Mouse (Mus musculus): ENCODE data around the gene H1f0. TPM values are rescaled to one million over a fixed set of nuclear protein-coding genes. Genes with fewer than 3 reads are reported as not detected.

Gene H1f0
- polyA plus RNA-seq, 1 experiment from 2014 or later: 74.8 TPM

- Histone ChIP-seq H3K4me3 (replicated peaks; ENCODE audit: low read length) (peak within 1 kb of the TSS; percentile 46), H3K27ac (peak within 1 kb of the TSS; percentile 26; the same call in 1 of the 2 replicates), H3K4me1 (replicated peaks; ENCODE audit: control insufficient read depth, insufficient read depth, low read length) (peaks cover 15% of the 10 kb centered on the region), H3K27me3 (ENCODE audit: control insufficient read depth, insufficient read depth, low read length) (peaks cover 35% of the 10 kb centered on the region), H3K36me3 (replicated peaks; ENCODE audit: control insufficient read depth, insufficient read depth) (peaks cover 5% of the 10 kb centered on the region; the same call in 1 of the 2 replicates), H3K4me2 (replicated peaks) (peak within 1 kb of the TSS; percentile 77), H3K9me3 (ENCODE audit: control insufficient read depth, low read length) (no peaks in the 10 kb centered on the region), H3K9ac (peak within 1 kb of the TSS; percentile 58)
- DNase-seq (ENCODE audit: low spot score) (no peak), ATAC-seq (ENCODE audit: low FRiP score) (no peak)
- WGBS: 79% methylated on average over 6 of the region's 6 CpGs
These were observed 13.3 kb downstream of the H1f0 start, which contains the start of gene Galr3 for GRCm38 (mm10) chr15:79041585-79041984. Gene Galr3 (plus strand): TSS chr15:79041885.

- Histone ChIP-seq H3K27ac (peak overlapping the region; percentile 26; the same call in 1 of the 2 replicates), H3K9ac (peak overlapping the region; percentile 58), H3K27me3 (ENCODE audit: control insufficient read depth, insufficient read depth, low read length) (peaks cover 35% of the 10 kb centered on the region), H3K4me1 (replicated peaks; ENCODE audit: control insufficient read depth, insufficient read depth, low read length) (peaks cover 15% of the 10 kb centered on the region), H3K4me3 (replicated peaks; ENCODE audit: low read length) (peak overlapping the region; percentile 46), H3K36me3 (replicated peaks; ENCODE audit: control insufficient read depth, insufficient read depth) (no peaks in the 10 kb centered on the region), H3K4me2 (replicated peaks) (peak overlapping the region; percentile 77), H3K9me3 (ENCODE audit: control insufficient read depth, low read length) (no peaks in the 10 kb centered on the region)
- DNase-seq (ENCODE audit: low spot score) (no peak), ATAC-seq (ENCODE audit: low FRiP score) (peak; percentile 50; the same call in 1 of the 2 replicates)
- WGBS: under 1% methylated on average over 97 of the region's 105 CpGs
These were observed 14.7 kb downstream of the H1f0 start for GRCm38 (mm10) chr15:79042721-79043491.

- no peak overlapping the region for H3K27ac ChIP-seq
- no peak overlapping the region for H3K9ac ChIP-seq
- no peak for ATAC-seq (ENCODE audit: low FRiP score)
- peaks cover 35% of the 10 kb centered on the region for H3K27me3 ChIP-seq (ENCODE audit: control insufficient read depth, insufficient read depth, low read length)
- WGBS: 9% methylated on average over 4 of the region's 4 CpGs
- H3K36me3 ChIP-seq (replicated peaks; ENCODE audit: control insufficient read depth, insufficient read depth): no peaks in the 10 kb centered on the region
- H3K9me3 ChIP-seq (ENCODE audit: control insufficient read depth, low read length): no peaks in the 10 kb centered on the region
- H3K4me3 ChIP-seq (replicated peaks; ENCODE audit: low read length): no peak overlapping the region
- no peak overlapping the region for H3K4me2 ChIP-seq (replicated peaks)
- peaks cover 15% of the 10 kb centered on the region for H3K4me1 ChIP-seq (replicated peaks; ENCODE audit: control insufficient read depth, insufficient read depth, low read length)
- no peak for DNase-seq (ENCODE audit: low spot score)
These were observed 16.6 kb downstream of the H1f0 start for GRCm38 (mm10) chr15:79044837-79045236.

DNA sequence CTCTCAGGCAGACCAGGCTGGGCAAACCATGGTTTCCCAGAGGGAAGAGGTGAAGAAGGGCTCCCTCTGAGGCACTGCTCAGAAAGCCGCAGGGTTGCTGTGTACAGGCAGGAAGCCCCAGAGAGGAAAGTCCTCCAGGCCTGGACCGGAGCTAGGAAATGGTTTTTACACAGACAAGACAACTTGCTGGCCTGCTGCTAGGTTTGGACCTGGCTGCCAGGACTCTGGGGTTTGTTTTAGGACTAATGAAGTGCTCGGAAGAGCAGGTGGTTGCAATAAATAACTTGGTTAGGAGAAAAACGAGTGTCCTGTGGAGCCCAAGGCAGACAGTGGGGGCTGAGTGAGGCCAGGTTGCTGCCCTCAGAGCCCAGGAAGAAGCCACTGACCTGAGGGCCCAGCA is 19.9 kb downstream of the H1f0 start:
- peaks cover 15% of the 10 kb centered on the region for H3K36me3 ChIP-seq (replicated peaks; ENCODE audit: control insufficient read depth, insufficient read depth)
- no peak overlapping the region for H3K4me3 ChIP-seq (replicated peaks; ENCODE audit: low read length)
- H3K27me3 ChIP-seq (ENCODE audit: control insufficient read depth, insufficient read depth, low read length): peaks cover 7% of the 10 kb centered on the region
- peaks cover 14% of the 10 kb centered on the region; the same call in 1 of the 2 replicates for H3K4me1 ChIP-seq (replicated peaks; ENCODE audit: control insufficient read depth, insufficient read depth, low read length)
- ATAC-seq (ENCODE audit: low FRiP score): no peak
- WGBS: 77% methylated on average over 4 of the region's 4 CpGs
- no peak for DNase-seq (ENCODE audit: low spot score)
- no peak overlapping the region for H3K9ac ChIP-seq
- no peak overlapping the region for H3K27ac ChIP-seq
- no peak overlapping the region for H3K4me2 ChIP-seq (replicated peaks)
- no peaks in the 10 kb centered on the region for H3K9me3 ChIP-seq (ENCODE audit: control insufficient read depth, low read length)

DNA sequence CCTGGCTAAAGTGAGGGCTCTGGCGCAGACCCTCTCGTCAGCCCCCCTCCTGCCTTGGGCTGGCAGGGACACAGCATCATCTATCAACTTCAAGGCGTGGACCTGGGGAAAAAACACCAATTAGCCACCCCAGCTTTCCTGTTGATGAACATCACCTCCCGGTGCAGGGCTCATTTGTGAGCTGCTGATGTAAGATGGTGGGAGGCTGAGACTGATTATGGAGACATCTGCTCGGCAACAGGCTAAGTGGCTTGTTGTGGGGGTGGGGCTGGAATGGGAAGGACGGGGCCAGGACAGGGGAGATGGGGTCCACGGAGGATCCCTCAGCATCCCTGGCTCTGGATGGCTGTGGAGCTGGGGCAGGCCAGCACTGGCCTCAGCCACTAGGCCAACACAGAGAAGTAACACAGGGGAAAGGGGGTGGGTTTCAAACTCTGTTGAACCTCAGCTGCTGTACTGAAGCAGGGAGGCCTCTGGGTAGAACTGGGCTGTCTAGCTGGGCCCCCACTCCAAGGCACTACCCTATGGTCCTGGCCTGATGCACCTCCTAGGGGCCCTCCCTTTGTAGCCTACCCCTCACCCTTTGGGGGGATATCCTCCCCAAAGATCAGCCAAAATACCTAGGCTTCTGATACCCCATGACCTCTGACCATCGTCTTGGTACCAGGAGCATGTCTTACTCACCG is 22.1 kb downstream of the H1f0 start:
- ATAC-seq (ENCODE audit: low FRiP score) (peak; percentile 39), DNase-seq (ENCODE audit: low spot score) (no peak)
- Histone ChIP-seq H3K9me3 (ENCODE audit: control insufficient read depth, low read length) (no peaks in the 10 kb centered on the region), H3K36me3 (replicated peaks; ENCODE audit: control insufficient read depth, insufficient read depth) (peaks cover 36% of the 10 kb centered on the region), H3K9ac (no peak overlapping the region; the same call in 1 of the 2 replicates), H3K4me2 (replicated peaks) (no peak overlapping the region), H3K4me1 (replicated peaks; ENCODE audit: control insufficient read depth, insufficient read depth, low read length) (0 out of 2 replicates have a peak, but pooled peaks cover 5% of the 10 kb centered on the region), H3K27me3 (ENCODE audit: control insufficient read depth, insufficient read depth, low read length) (no peaks in the 10 kb centered on the region), H3K4me3 (replicated peaks; ENCODE audit: low read length) (no peak overlapping the region), H3K27ac (no peak overlapping the region)
- WGBS: 40% methylated on average over 9 of the region's 9 CpGs

GRCm38 (mm10) chr15:79050964-79051363 is 22.7 kb downstream of the H1f0 start:
- H3K9ac ChIP-seq: no peak overlapping the region
- WGBS: 92% methylated on average over 2 of the region's 2 CpGs
- H3K4me3 ChIP-seq (replicated peaks; ENCODE audit: low read length): no peak overlapping the region
- peaks cover 43% of the 10 kb centered on the region for H3K36me3 ChIP-seq (replicated peaks; ENCODE audit: control insufficient read depth, insufficient read depth)
- H3K4me1 ChIP-seq (replicated peaks; ENCODE audit: control insufficient read depth, insufficient read depth, low read length): 0 out of 2 replicates have a peak, but pooled peaks cover 5% of the 10 kb centered on the region
- no peak overlapping the region for H3K27ac ChIP-seq
- H3K9me3 ChIP-seq (ENCODE audit: control insufficient read depth, low read length): no peaks in the 10 kb centered on the region
- no peaks in the 10 kb centered on the region for H3K27me3 ChIP-seq (ENCODE audit: control insufficient read depth, insufficient read depth, low read length)
- ATAC-seq (ENCODE audit: low FRiP score) (no peak), DNase-seq (ENCODE audit: low spot score) (no peak)
- no peak overlapping the region for H3K4me2 ChIP-seq (replicated peaks)

DNA sequence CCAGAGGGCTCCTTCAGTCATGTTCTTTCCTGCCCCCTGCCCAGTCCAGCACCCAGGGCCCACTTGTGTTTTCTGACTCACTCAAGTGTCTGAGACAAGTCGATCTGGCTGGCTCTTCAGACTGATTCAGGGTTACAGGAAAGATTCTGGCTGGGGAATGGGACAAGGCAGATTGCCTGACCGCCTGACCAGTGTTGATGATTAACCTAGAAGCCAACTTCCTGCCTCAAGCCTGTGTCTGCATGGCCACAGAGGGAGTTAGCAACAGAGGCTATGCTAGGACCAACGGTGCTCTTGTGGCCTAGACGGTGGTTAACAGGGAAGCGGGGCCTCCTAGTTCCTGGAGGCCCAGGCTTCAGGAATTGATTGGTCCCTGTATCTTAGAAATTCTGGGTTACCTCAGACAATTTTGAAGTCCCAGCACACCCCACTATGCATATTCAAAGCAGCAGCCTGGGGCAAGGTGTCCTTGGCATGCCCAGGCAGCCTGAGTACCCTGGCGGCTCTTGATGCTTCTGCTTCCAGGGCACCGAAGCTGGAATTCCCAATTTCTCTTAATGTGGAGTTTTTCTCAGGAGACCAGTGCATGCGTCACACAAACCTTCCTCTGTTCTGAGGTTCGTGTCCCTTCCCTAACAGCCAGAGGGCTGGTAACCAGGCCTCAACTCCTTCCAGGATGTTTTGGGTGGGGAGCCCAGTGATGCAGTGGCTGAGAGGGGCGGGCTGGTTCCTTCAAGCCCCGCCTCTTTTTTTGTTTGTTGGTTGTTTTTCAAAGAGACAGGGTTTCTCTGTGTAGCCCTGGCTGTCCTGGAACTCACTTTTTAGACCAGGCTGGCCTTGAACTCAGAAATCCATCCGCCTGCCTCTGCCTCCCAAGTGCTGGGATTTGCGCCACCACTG is 23.5 kb downstream of the H1f0 start:
- WGBS: 70% methylated on average over 13 of the region's 13 CpGs
- Histone ChIP-seq H3K9me3 (ENCODE audit: control insufficient read depth, low read length) (no peaks in the 10 kb centered on the region), H3K4me1 (replicated peaks; ENCODE audit: control insufficient read depth, insufficient read depth, low read length) (0 out of 2 replicates have a peak, but pooled peaks cover 5% of the 10 kb centered on the region), H3K27ac (no peak overlapping the region), H3K4me3 (replicated peaks; ENCODE audit: low read length) (no peak overlapping the region), H3K36me3 (replicated peaks; ENCODE audit: control insufficient read depth, insufficient read depth) (peaks cover 50% of the 10 kb centered on the region), H3K9ac (no peak overlapping the region), H3K4me2 (replicated peaks) (no peak overlapping the region), H3K27me3 (ENCODE audit: control insufficient read depth, insufficient read depth, low read length) (no peaks in the 10 kb centered on the region)
- no peak for DNase-seq (ENCODE audit: low spot score)
- ATAC-seq (ENCODE audit: low FRiP score): no peak

DNA sequence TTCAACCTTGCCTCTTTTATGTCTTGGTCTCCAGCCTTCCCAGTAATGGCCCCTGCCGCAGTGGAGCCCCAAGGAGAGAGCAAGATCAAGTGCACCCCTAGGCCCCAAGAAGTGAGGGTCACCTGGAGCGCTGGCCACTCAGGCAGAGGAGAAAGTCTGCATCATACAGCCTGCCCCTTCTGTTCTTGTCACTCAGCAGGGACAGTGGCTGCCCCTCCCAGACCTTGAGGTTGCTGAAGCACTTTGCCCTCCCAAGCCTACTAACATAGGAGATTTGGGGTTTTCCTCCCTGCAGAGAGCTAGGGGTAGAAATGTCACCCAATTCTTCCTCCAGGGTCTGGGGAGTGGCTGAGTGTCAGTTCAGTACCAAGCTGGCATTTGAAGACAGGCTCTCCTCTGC is 24.1 kb downstream of the H1f0 start:
- Histone ChIP-seq H3K36me3 (replicated peaks; ENCODE audit: control insufficient read depth, insufficient read depth) (peaks cover 56% of the 10 kb centered on the region), H3K4me1 (replicated peaks; ENCODE audit: control insufficient read depth, insufficient read depth, low read length) (0 out of 2 replicates have a peak, but pooled peaks cover 5% of the 10 kb centered on the region), H3K9ac (no peak overlapping the region), H3K4me3 (replicated peaks; ENCODE audit: low read length) (no peak overlapping the region), H3K27ac (no peak overlapping the region), H3K4me2 (replicated peaks) (no peak overlapping the region), H3K27me3 (ENCODE audit: control insufficient read depth, insufficient read depth, low read length) (no peaks in the 10 kb centered on the region), H3K9me3 (ENCODE audit: control insufficient read depth, low read length) (no peaks in the 10 kb centered on the region)
- WGBS: 73% methylated on average over 2 of the region's 2 CpGs
- ATAC-seq (ENCODE audit: low FRiP score) (no peak), DNase-seq (ENCODE audit: low spot score) (no peak)

Data from hindbrain, embryonic 14.5 days (tissue).